Mouse (Mus musculus) urinary bladder, postnatal 36 days (tissue): ENCODE measurements around the gene Ppm1b.

Source experiments
- DNase-seq, 2 experiments: peaks; one replicate each; pipeline ENCODE4 v3.0.0; 2022; ENCODE audit warnings: low spot score in 2 of 2, mixed read lengths in 1 of 2

The Ppm1b gene

GRCm38 (mm10) chr17:85023247-85024167 is 67.0 kb downstream of the Ppm1b start:
- DNase-seq = peak in 1 of 2 experiments; percentile 24

GRCm38 (mm10) chr17:85024237-85024636 is 67.7 kb downstream of the Ppm1b start:
- DNase-seq = no peak

- DNase-seq = no peak
Measured at GRCm38 (mm10) chr17:85025151-85025550, 68.6 kb downstream of the Ppm1b start.

DNA sequence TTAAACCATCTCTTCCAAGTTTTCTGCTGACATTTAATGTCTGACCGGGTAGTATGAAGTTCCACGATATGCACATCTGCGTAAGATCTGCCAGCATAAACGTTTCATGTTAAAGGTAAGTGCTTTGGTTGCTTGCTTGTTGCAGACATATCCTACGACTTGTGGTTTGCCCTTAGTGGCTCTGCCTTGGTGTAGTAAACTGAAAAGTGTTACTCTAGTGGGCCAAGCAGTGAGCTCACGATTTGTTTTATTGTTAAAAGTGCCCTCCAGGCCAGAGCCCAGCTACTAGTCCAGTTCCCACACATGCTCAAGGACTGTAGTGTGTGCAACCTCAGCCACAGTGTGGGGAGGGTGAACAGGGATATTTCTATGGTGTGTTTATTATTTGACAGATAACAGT is 69.9 kb downstream of the Ppm1b start:
- no peak for DNase-seq

GRCm38 (mm10) chr17:85027247-85027646 is 70.7 kb downstream of the Ppm1b start:
- DNase-seq = no peak

DNA sequence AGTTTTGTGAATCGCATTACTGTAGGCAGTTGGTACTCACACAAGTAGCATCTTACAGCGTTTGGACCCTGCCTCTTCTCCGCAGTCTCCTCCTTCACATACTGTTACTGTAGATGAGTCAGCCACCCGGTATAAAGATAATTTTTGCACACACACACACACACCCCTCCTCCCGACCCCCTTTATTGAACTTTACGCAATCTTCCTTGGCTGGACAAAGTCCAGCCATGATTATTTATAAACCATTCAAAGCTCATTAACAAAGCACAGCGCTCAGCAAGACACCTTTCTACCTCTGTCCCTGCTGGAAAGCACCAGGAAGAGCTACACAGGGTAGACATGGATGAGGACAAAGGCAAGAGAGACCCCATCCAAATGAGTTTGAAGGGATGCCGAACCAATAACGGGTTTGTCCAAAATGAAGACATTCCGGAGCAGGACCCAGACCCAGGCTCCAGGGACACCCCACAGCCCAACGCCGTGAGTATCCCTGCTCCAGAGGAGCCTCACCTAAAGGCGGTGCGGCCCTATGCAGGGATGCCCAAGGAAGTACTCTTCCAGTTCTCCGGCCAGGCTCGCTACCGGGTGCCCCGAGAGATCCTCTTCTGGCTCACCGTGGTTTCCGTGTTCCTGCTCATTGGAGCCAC is 71.7 kb downstream of the Ppm1b start, which contains the start of gene Slc3a1:
Slc3a1 (plus strand) TSS at position 284 of the 647 bp plus-strand sequence.
- DNase-seq = no peak

DNA sequence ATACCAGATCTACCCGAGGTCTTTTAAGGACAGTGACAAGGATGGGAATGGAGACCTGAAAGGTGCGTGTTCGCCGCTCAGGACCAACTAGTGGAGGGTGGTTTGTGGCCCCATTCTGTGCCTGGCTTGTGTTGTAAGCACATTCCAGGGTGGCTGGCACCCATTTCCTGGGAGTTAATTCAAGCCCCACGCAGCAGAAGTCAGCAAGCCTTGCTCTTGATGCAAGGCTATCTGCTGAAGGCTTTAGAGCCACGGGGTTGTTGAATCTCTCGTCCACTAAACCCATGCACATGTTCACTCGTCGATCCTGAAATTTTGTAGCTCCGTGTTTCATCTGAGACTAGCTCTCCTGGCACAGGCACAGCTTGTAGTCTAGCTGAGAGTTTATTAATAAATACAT is 72.3 kb downstream of the Ppm1b start:
- DNase-seq = no peak

DNA sequence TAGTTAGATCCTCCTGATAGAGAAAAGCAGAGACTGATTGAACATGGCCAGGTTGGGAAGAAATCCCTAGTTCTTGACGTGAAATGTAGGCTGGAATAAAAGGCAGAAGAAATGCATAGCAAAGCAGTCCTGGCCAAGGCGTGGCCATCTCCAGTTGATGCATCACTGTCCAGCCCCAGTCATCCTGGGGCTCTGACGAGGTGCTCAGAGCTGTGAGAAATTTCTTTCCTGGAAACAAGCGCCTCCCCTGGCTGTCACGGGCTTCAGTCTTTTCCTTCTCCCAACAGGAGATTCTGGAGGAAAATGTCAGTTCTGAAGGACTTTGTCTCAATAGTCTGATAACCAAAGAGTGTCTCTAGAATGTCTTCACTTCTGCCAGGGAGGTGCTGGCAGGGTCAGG is 74.1 kb downstream of the Ppm1b start:
- DNase-seq = no peak

DNA sequence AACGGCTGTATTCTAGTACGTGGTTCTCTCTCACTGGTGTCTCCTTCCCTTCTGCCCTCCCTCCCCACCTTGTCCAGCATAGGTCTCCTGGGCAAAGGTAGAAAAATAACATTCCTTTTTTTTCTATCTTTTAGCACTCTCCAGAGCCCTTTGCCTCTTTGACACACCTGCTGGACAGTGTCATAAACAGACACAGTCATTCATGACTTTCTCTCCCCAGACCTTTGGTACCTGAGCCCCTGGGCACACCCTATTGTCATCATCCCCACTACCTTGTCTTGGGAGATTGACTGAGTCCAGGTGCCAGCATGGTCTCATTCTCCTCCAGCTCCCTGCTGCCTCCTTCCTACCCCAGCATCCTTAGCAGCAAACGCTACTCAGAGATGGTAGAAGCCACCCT is 76.5 kb downstream of the Ppm1b start:
- no peak for DNase-seq

GRCm38 (mm10) chr17:85034068-85034467 is 77.5 kb downstream of the Ppm1b start:
- no peak for DNase-seq

- DNase-seq = no peak
Measured at GRCm38 (mm10) chr17:85037855-85038254, 81.3 kb downstream of the Ppm1b start.

GRCm38 (mm10) chr17:85038311-85038710 is 81.8 kb downstream of the Ppm1b start:
- DNase-seq = no peak

- no peak for DNase-seq
Measured at GRCm38 (mm10) chr17:85038761-85039160, 82.2 kb downstream of the Ppm1b start.

DNA sequence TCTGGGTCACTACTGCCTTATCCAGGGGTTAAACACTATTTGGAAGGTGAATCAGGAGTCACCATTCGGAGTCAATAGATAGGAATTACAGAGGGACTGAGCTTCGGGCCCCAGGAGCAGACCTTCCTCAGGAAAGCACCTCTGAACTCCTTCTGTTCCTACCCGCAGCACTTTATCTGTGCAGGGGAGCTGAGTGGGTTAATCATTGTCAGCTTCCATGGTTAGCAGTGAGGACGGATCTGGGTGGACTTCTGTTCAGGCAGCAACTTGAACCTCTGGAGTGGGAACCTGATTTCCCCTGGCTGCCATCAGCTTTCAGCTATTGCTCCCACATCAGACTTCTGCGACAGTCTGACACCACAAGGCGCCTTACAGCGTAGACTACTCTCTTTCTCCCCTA is 84.4 kb downstream of the Ppm1b start:
- no peak for DNase-seq

DNA sequence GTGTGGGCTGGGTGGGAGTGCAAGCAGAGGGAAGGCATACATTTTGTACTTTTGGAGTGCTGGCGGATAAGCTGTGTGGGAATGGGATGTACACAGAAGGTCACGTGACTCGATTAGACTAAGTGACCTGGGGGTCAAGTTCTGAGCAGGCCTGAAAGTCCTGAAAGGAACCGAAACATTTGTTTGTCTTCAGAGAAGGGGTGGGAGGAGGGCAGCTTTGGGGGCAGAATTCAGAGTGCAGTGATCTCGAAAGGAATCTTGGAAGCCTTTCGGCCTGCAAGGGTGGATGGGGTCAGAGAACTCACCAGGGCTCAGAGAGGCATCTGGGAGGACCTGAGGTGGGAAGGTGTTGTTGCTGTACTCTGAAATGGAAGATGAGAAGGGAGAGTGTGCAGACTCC is 85.9 kb downstream of the Ppm1b start:
- no peak for DNase-seq

- DNase-seq = no peak
Measured at GRCm38 (mm10) chr17:85043404-85043816, 86.9 kb downstream of the Ppm1b start.

DNA sequence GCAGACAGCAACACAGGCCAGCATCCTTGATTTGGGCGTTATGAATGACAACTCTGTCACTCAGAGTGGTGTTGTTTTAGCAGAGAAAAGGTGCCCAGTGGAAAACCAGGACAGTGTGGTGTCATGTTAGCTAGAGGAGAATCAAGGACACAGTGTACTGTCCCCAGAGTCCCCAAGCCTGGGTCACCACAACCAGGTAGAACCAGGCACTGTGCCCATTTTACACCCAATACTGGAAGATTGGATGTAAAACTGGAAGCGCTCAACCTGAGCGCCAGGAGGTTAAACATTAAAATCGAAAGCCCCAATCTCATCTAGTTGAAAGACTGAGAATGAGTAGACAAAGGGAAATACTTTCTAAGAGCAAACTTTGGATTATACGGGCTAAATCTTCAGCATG is 87.9 kb downstream of the Ppm1b start:
- DNase-seq = no peak

DNA sequence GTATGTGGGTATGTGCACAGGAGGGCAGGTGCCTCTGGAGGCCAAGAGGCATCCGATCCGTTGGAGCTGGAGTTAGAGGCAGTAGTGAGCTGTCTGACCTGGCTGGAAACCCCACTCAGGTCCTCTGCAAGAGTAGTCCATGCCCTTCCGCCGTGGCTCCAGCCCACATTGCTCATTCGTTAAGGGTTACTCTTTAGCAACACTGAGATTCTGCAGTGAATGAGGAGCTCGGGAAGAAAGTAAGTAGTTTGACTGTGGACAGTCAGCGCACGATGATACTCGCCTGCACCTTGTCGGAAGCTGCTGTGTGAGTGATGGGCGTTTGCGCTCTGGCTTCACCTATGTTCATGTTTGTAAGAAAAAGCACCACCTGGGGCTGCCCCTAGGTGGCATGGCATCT is 88.6 kb downstream of the Ppm1b start:
- no peak for DNase-seq

GRCm38 (mm10) chr17:85048379-85048778 is 91.8 kb downstream of the Ppm1b start:
- no peak for DNase-seq

- no peak for DNase-seq
Measured at GRCm38 (mm10) chr17:85058276-85058675, 101.7 kb downstream of the Ppm1b start.

DNA sequence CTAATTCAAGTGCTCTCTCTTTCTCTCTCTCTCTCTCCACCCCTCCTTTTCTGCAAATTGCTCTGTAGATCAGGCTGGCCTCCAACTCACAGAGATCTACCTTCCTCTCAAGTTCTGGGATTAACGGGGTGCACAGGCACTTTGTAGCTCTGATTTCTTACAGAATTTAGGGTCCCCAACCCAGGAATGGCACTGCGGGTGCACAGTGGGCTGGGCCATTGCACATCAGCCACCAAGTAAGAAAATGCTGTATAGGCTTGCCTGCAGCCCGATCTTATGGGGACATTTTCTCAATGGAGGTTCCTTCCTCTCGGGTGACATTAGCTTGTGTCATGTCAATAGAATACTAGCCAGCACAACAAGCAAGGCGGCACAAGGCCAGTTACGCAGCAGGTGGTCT is 102.6 kb downstream of the Ppm1b start:
- no peak for DNase-seq

DNA sequence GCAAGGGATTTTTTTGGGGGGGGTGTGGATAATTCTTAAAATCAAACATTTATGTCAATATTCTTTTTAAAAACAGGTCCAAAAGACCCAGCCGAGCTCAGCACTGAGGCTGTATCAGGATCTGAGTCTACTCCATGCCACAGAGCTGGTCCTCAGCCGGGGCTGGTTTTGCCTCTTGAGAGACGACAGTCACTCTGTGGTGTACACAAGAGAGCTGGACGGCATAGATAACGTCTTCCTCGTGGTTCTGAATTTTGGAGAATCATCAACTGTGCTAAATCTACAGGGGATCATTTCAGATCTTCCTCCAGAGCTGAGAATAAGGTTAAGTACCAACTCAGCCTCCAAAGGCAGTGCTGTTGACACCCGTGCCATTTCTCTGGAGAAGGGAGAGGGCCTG is 107.0 kb downstream of the Ppm1b start:
- no peak for DNase-seq

DNA sequence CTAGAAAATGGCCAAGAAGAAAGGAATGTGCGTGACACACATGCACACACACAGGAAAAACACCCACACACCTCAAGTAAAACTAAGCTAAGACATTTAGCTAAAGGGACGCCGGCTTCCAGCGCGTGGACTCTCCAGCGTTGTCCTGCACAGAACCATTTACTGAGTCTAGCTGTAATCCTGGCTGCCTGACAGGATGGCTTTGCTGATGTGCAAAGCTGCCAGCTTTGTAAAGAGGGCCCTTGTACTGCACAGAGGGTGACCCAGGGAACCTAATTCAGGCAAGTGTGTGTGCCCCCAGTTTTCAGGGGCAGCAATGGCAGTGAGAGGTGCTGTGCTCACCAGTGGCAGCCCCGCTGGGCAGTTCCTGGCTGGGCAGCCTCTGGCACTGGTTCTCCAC is 110.8 kb downstream of the Ppm1b start:
- DNase-seq = no peak
